Mouse (Mus musculus): ENCODE results near the gene Cenpv. TPM values are rescaled to one million over a fixed set of nuclear protein-coding genes. Genes with fewer than 3 reads are reported as not detected.

The Cenpv gene
- total RNA-seq, 2 experiments from 2014 or later: 37.5 to 42.7 TPM

DNA sequence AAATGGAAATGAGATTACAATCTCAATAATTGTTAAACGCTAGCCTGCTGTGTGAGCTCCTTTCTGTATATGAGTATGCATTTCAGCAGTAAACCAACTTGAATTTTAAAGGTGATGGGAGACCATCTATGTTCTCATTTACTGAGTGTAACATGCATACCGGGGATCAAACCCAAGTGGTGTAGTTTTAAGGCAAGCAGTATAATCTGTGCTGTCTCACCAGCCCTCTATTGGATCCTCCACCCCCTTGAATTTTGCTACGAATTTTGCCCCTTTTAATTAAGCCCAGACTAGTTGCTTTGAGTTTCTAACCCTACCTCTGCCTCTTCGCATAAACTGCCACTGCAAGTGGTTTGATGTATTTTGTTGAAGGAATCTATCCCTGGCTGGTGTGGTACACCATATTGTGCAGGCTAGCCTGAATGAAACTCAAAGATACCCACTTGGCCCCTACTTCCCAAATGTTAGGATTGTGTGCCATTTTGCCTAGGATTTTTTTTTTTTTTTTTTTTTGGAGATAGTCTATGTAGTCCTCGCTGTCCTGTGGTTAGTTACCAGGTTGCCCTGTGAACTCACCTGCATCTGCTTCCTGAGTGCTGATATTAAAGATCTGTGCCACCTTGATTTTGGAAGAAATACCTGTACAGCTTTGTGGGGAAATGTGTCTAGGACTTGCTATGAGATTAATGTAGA, 15.2 kb upstream of the Cenpv start:
- DNase-seq (ENCODE audit: low spot score in 2 of 2): no peak

DNA sequence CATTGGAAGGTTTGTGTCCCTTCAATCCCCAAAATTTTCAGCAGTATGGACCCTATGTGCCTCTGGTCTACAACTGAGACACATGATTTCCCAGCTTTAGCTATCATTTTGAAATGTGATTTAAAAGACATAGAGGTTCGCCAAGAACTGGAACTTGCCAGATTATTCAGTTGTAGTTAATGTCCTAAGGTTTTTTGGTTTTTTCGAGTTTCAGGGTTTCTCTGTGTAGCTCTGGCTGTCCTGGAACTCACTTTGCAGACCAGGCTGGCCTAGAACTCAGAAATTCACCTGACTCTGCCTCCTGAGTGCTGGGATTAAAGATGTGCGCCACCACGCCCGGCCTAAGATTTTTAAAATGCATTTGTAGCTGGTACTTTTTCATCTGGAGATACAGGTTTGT, 14.6 kb upstream of the Cenpv start:
- DNase-seq (ENCODE audit: low spot score in 2 of 2): no peak

DNA sequence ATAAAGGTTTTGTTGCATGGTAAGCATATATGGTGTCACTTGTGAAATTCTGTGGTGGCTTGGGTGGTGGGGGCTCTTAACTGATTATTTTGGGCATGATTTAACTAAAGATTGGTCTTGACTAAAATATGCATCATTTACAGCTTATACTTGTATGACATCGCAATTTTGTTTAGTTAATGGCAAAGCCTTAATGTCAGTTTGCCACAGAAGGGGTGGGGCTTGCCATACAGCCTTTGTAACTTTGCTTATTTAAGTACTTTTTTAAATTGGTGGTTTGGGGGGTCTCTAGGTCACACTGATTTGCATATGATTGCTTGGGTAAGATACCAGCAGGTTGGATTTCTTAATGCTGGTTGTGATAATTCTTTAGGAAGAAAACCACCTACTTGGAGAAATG, 14.1 kb upstream of the Cenpv start:
- DNase-seq (ENCODE audit: low spot score in 2 of 2): no peak

DNA sequence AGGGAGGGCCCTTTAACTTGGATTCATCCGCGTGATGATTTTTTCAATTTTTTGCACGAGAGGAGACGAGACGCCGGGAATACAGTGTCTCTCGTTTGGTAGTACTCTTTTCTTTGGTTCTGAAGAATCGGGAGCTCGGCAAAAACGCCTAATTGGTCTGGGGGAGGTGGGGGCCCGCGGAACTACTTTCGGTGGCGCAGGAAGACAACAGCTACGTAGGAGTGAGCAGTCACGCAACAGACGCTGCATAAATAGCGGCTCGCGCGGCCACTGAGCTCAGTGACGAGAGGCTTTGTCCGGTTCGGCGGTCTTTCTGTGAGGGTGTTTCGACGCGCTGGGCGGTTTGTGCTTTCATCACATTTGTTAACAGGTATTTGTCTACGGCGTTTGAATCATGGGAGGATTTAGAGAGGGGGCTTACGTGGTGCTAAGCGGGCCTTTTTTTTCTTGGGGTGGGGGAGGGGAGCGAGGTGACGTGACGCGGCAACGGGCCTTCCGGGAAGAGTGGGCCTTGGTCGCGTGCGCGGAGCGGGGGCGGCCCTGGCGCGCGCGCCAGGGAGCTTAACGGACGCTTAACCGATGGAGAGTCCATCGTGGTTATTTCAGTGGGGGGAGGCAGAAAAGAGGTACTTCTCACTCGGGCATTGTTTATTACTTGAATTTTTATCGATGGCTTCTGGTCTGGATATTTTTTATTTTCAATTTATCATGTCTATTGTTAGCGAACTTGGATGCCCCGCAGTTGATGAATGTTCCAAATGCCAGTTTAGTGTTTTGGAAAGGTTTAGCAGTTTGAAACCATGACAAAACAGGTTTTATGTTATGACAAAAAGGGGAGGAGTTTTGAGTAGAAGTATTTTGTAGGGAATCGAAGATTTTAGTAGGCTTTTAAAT, 12.4 kb upstream of the Cenpv start:
- peak; percentile 75 to 92 for DNase-seq (ENCODE audit: low spot score in 2 of 2)

DNA sequence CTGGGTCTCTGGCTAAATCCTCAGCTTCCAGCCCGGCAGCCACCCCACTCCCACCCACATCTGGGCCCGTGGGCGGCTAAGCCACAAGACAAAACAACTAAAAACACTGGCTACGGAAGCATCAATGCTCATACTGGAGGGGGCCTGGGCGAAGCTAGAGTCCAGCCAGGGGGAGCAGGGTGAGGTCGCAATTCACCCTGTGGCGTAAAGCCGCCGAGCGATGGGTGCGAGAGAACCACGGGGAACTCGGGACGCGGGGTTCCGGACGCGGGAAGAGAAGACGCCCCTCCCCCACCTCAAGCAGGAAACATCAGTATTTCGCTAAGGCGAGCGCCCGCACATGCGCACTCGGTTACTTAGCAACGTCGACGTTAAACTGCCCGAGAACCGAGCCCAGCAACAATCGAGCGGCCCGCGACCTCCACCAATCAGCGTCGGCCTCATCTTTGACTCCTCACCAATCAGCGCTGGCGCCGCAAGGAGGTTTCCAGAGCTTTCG, 11.7 kb upstream of the Cenpv start, which contains the start of gene Ubb:
Ubb (plus strand) TSS at position 445 of the 499 bp plus-strand sequence.
- peak; percentile 98 to 100 for DNase-seq (ENCODE audit: low spot score in 2 of 2)

DNA sequence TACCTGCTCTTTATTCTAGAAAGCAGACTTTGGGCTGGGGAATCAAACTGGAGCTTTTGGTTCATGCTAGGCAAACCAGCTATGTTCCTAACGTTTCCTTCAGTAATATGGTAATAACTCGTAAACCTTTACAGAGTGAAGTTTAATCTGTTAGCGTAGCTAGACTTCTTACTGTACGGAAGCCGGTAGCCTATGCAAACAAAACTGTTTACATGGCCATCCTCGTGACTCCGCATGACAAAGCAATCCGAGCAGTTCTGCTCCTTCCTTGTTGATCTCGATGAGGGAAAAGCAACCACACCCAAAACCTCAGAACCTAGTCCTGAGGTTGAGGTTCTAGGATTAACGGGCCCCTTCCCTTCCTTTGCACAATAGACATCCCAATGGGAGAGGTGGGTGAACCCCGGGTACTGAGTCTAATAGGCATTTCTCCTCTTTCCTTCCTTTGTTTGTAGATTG, 11.2 kb upstream of the Cenpv start:
- DNase-seq (ENCODE audit: low spot score in 2 of 2): peak; percentile 19 to 59

DNA sequence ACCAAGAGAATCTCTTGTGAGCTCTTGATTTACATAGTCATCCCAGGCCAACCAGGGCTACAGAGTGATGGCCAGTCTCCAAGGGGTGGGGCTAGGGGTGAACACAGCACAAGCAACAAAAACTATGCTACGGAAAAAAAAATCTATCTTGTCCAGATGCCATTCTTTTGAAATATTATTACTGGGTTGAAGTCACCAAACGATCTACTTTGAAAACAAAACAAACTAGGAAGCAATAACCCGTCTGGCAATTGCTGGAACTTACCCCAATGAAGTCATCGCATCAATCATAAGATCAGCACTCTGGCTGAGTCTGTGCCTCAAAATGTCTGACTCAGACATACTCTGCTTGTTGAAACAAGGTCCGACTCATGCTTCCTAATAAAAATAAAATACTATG, 10.7 kb upstream of the Cenpv start:
- peak; percentile 31 to 68 for DNase-seq (ENCODE audit: low spot score in 2 of 2)

DNA sequence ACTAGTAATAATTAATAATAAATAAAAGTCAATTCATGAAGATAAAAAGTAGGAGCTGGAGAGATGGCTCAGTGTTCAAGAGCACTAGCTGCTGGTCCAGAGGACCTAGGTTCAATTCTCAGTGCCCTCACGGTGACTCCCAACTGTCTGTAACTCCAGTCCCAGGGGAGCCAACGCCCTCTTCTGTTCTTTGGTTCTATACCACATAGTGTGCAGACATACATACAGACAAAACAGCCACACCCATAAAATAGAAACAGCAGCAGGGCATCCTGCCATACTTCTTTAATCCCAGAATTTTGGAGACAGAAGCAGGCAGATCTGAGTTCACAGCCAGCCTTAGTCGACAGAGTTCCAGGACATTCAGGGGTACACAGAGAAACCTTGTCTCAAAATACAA, 4.9 kb upstream of the Cenpv start:
- DNase-seq (ENCODE audit: low spot score in 2 of 2): no peak

DNA sequence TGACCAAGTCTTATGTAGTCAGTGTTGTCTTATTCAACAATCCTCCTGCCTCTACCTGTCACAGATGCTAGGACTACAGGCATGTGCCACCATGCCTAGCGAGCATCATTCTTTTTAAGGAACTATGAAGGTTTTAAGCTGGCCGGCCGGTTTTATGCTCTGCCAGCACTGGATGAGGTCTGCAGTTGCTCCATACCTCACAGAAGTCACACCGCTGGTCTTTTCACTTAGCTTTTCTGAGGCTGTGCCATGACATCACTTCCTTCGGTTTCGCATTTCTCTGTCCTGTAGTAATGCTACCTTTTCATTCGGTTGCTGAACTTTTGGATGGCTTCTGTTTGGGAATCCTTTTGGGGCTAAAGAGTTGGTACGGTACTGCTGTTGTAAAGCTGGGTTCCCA, 2.5 kb upstream of the Cenpv start:
- DNase-seq (ENCODE audit: low spot score in 2 of 2): no peak

DNA sequence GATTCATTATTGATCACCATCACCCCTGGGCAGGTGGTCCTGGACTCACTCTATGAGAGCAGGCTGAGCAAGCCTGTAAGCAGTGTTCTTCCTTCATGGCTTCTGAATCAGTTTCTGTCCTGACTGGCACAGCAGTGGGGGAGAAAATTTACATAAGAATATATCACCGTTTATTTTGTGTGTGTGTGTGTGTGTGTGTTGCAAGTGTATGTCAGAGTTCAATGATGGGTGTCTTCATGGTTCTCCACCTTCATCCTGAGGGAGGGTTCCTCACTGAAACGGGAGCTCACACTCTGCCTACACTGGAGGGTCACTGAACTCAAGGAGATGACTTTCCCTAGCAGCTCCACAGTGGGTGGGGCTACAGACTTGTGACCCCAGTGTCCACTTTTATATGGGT, 1.9 kb upstream of the Cenpv start:
- no peak for DNase-seq (ENCODE audit: low spot score in 2 of 2)

DNA sequence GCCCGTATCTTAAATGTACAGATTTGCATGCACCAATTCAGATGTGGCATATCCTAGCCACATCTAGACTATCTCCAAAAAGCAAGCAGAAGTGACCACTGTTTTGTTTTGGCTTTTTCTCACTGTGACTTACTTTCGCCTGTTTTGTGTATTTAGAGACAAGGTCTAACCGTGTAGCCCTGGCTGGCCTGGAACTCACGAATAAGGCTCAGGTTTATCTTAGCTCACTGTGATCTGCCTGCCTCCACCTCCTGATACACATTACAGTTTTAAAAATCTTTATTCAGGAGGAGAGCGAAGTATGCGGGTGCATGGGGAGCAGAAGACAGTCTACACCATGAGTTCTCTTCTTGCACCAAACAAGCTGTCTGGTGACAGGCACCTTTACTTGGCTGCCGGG, 1.1 kb upstream of the Cenpv start:
- DNase-seq (ENCODE audit: low spot score in 2 of 2): no peak

DNA sequence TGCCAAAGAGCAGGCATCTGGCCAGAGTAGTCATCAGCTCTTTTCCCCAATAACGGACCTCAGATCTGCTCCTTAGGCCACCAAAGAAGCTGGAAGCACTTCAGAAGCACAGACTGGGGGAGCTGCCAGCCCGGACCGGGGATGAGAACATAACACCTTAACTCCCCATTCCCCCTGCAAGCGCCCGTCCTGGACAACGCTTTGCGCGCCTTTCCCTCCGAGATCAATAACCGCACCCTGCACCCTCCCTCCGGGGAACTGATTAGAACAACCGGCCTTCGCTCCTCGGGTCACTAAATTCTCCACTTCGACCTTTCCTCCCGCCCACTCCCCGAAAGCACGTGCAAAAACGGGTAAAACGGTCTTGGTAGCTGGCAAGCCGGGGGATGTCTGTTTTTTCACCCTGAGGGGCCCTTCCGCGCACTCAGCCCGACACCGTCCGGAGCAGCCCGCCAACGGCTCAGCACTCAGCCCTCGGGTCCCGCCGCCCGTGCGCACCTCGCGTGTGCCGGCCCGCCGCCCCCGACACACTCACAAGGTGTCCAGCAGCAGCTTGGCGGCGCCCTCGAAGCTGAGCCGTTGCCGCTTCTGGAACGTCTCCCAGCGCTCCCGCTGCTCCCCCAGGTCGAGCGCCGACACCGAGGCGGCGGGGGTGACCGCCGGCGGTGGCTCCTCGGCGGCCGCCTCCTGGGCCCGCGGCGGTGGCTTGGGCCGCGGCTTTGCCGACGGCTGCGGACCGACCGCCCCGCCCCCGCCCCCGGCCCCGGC, 556 bp downstream of the Cenpv start:
- DNase-seq (ENCODE audit: low spot score in 2 of 2): peak; percentile 23 to 40

DNA sequence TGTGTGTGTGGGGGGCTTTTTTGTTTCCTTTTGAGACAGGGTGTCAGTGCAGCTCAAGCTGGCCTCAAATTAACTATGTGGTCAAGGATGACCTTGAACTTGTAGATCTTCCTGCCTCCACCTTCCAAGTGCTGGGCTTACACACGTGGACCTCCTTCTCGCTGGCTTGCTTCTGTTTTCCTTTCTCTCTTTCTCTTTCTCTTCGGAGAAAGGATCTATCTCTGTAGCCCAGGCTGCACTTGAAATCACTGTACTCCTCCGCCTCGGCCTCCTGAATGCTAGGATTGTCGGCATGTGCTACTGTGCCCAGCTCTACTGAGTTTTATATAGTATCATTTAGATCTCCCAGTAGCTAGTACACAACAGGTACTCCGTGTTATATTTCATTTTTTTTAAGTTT, 1.5 kb downstream of the Cenpv start:
- no peak for DNase-seq (ENCODE audit: low spot score in 2 of 2)

DNA sequence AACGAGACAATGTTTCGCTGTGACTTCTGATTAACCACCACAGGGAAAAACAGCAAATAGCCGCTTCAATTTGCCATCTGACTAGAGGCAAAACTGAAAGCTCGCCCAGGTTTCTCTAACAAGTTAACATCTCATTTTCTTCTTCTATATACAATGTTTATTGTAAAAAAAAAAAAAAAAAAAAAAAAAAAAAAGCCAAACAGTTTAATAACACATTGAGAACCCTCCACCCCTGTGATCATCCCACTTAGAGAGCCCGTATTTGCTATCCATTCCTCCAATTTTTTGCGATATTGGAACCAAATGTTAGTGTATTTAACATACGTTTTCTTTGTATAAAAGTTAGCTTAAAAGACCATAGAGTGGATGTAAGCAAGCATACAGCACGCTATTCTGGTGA, 2.0 kb downstream of the Cenpv start:
- DNase-seq (ENCODE audit: low spot score in 2 of 2): no peak

DNA sequence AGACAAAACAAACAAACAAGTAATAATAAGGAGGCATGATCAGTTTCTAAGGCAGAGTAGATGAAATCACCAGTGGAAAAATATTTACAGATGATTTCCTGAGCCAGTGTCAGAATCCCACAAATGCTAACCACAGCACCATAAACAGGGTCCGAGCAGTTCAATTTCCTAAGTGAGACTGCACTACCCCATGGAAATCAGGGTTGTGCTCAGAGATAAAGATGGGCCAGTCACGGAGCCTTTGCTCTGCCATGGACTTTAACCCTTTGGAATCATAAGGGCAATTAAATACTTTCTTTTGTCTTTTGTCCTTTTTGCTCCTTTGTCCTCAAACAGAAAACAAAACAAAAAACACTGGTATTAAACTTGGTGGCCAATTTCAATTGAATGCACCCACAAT, 16.8 kb downstream of the Cenpv start:
- DNase-seq (ENCODE audit: low spot score in 2 of 2): no peak

DNA sequence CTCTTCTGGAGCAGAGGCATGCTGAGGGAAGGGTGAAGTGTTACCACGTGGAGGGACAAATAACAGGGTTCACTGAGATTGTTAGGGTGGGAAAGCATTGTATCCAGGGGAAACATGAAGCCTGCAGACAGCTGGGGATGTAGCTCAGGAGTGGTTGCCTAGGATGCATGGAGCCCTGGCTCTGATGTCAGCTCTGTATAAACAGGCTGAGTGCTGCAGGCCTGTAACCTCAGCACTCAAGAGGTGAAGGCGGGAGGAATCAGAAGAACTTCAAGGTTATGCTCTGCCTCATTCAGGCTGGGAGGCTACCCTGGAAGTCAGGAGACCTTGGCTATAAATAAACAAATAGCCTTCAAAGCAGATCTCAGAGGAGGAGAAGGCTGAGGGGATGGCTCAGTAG, 20.1 kb downstream of the Cenpv start:
- DNase-seq (ENCODE audit: low spot score in 2 of 2): peak in 1 of 2 experiments; percentile 27

DNA sequence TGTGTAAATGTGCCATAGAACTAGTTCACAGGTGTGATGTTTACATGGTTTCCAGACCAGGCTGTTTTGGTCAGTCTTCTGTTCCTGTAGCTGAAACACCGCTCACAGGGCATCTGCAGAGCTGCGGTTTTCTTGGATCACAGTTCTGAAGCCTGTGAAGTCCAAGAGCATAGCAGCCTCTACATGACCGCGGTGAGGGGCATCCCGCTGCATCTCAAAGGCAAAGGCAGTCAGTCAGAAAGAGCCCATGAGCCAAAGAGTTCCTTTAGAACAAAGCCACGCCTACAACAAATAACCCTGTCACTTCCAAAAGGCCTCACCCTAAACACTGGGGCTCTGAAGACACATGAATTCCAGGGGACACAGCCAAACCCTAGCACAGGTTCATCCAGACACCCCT, 25.8 kb downstream of the Cenpv start:
- DNase-seq (ENCODE audit: low spot score in 2 of 2): no peak

DNA sequence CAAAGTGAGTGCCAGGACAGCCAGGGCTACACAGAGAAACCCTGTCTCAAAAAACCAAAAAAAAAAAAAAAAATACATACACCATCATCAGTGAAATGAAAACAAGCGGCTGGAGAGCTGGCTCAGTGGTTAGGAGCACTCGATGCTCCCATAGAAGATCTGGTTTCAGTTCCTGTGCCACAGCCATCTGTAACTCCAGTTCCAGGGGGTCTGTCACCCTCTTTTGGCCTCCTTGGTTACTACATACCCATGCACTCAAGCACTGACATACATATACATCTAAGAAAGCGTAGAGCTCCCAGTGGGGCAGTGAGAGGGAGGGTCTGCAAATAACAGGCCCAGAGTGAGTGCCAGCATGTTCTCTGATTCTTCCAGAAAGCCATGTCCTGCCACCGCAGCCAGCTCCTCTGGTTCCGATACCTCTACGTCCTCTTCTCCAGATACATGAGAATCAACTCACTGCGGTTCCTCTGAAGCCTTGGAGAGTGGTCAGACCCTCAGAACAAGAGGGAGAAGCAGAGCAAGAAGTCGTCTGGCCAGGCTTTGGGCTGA, 26.5 kb downstream of the Cenpv start:
- DNase-seq (ENCODE audit: low spot score in 2 of 2): no peak

DNA sequence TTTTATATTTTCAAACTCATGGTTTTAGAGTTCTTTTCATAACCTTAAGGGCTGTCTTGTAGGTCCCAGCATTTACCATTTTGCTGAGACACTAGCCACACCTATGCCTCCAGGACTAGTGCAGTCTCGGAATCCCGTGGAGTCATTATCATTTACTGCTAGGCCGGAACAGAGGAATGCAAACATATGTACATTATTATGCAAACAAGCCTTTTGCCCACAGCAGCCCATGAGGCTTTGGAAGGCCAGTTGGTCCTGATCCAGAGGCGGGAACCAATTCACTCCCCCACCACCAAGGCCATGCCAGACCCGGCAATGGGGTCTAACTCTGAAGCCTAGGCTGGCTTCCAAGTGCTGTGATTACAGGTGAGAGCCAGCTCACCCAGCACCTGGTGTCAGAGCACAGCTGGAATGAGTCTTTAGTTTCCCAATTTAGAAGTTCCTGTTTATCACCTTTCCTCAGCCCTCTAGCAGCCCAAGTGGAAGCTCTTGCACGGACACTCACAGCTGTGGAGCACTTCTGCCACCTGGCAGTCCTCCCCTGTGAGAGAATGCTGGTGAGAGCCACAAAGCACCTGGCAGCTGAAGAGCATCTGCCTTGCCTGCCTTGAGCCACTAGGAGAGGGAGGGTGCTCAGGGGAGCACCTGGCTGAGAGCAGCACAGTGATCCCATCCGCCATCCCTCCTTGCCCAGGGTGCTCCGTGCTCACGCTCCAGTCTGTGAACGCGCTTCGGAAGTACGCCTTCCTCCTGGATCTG, 27.4 kb downstream of the Cenpv start:
- DNase-seq (ENCODE audit: low spot score in 2 of 2): no peak

DNA sequence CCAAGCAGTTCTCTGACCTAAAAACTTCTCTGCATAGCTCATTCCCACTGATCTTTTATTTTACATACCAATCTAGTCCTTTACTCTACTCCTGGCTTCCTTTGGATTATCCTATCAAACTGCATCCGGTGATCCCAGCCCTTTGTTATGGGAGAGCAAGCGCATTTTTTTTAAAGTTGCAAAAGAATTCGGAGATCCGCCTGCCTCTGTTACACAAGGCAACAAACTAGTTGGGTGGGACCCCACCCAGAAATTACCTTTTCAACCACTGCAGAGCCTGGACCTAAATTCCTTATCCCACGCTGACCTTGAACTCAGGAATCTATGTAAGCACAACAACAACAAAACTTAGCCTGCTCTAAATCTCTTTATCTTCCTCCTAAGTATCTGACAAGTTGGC, 28.1 kb downstream of the Cenpv start:
- DNase-seq (ENCODE audit: low spot score in 2 of 2): no peak
